Mouse (Mus musculus) liver (tissue): ENCODE measurements around the gene Prkag3.
A peak's percentile ranks its signal among the peaks of the same experiment; 100 is the strongest.

Source experiments
- DNase-seq: peaks from one replicate; pipeline ENCODE4 v3.0.0-alpha.2; 2020; ENCODE audit warnings: mixed read lengths

The Prkag3 gene

DNA sequence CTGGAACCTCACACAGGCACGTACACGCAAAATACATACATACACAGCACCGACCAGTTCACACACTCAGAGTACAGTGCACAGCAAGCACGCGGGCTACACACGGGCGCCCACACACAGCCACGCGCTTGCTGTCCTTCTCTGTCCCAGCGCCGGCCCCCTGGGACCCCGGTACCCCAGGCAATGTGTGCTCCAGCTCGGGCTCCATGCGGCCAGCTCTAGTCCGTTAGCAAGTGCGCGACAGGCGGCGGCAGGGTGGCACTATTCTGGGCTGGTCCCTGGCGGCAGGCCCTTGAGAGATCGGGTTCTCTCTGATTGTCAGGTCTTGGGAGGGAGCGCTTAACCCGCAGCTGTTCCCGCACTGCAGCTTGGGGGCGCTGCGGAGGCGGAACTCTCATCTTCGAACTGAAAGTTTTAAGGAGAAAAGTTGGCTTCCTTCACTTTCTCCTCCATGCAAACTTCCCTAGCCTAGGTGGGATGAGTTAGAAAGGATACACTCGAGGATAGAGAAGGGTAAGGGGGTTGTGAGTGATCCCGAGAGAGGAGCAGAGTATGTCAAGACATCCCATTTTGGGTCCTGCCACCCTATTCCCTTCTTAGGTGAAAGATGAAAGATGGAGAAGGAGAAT, at the start of gene Prkag3:
Gene Prkag3 (minus strand): TSS at position 579 of the 629 bp plus-strand sequence.
- DNase-seq: peak; percentile 52

DNA sequence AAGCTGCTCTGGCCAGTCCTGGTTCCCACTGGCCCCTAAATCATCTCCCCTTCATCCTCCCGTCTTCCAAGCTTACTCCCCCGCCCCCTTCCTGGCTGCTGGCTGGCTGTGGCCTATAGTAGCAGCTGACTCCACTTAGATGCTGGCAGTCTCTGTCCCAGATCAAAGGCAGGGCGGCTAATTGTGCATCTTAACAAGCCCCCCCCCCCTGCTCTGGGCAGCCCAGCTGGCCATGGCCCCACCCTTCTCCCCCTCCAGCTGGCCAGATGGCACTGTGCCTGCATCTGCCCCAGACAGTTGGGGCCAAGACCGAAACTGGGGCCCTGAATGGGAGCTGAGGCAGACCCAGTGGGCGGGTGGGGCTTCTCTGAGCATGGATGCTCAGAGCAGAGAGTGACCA, 48.4 kb upstream of the Prkag3 start:
- no peak for DNase-seq

DNA sequence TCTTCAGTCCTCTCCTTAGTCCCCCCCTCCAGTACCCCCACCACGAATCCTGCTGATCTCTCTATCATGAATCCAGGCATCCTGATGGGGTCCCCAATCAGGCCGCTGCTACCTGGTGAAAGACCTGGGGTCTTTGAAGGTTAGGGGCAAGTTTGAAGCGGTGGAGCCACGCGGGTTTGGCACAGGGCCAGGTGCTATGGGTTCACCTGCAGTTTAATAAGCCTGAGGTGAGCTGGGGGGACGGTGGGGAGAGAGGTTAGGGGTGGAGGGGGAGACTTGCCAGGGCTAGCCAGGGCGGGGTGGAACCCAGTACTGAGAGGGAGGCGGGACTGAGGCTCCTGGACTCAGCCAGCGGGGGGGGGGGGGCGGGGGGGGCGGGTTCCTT, 46.1 kb upstream of the Prkag3 start:
- no peak for DNase-seq

DNA sequence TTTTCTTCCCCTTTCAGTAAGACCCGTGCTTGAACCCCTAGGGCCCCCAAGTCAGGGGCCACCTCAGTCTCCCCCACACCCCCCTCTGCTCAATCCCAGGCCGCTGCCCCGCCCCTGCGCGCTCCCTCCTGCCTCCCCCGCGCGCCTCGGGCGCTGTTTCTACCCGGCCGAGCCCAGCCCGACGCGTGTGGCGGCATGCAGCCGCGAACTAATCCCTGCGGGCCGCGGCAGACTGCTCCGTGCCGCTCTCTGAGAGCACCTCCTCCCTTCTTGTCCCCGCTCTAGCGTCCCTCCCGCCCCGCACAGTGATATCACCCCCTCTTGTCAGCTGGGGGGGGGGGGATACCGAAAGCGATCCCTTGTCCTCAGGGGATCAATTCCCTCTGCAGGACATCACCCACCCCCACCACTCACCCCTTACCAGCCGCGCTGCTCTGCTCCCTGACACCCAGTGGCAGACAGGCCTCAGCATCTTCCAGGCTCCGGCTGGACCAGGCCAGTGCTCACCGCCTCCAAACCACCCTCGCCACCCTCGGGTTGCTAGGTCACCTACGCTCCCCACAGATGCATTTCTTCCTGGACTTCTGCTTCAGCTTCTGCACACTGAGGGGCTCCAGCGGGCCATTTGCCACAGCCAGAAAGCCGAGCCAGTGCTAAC, 45.6 kb upstream of the Prkag3 start:
- no peak for DNase-seq

DNA sequence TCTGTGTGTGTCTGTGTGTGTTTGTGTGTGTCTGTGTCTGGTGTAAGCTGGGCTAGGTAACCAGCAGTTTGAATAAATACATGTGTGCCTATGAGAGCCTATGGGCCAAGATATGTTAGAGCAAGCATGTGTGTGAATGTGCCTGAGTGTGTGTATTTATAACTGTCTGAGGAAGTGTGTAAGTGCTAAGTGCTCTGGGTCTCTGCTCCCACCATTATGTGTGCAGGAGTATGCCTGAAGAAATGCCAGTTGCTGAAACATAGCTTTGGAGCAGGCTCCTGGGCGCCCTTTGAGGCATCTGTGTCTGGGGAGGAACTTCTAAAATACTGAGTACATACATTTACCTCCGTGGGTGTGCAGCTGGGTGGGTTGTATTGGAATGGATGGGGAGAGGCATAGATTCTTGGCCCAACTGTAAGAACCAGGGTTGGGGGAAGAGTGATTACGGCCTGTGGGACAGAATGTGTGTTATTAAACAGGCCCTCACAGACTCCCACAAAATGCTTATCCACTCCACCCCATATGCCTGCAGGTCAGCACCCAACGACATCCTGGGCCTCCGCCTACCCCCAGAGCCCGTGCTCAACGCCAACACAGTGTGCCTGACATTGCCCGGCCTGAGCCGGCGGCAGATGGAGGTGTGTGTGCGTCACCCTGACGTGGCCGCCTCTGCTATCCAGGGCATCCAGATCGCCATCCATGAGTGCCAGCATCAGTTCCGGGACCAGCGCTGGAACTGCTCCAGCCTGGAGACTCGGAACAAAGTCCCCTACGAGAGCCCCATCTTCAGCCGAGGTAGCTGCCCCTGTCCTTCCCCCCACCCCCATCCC, 44.0 kb upstream of the Prkag3 start:
- DNase-seq: no peak

DNA sequence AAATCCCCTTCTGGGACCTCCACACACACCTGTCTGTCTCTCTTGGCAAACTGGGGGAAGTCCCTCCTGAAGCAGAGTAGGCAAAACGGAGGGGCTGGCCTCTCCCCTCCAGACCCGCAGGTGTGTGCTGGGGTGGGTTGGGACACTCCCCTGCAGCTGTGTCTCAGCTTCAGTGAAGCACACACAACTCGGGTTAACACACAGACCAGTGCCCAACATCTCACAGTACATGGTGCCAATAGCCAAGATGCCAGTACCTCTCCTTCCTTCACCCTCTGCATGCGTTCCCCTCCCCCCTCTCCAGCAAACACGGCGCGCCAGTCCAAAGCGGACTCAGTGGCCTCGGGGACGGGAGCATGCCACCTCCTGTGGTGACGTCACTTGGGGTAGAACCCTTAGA, 42.2 kb upstream of the Prkag3 start, which contains the start of gene Wnt10a:
Gene Wnt10a (plus strand): TSS at position 268 of the 400 bp plus-strand sequence.
- DNase-seq: no peak

DNA sequence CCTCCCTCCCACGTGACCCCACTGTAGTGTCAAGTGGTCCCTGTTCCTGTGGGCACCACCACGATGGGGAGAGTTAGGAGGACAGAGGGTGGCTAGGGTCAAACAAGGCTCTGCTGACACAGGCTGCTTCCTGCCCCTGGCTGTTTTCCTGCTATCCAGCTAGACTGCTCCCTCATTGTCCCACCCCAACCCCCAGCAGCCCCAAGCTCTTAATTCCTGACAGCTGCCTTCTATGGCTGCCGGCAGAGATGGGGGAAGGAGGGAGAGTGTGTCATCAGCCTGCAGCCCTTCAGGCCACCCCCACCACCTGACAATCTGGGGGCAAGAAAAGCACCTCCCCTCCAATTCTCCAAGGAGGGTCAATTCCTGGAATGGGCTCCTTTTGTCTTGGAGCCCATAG, 41.1 kb upstream of the Prkag3 start:
- no peak for DNase-seq

DNA sequence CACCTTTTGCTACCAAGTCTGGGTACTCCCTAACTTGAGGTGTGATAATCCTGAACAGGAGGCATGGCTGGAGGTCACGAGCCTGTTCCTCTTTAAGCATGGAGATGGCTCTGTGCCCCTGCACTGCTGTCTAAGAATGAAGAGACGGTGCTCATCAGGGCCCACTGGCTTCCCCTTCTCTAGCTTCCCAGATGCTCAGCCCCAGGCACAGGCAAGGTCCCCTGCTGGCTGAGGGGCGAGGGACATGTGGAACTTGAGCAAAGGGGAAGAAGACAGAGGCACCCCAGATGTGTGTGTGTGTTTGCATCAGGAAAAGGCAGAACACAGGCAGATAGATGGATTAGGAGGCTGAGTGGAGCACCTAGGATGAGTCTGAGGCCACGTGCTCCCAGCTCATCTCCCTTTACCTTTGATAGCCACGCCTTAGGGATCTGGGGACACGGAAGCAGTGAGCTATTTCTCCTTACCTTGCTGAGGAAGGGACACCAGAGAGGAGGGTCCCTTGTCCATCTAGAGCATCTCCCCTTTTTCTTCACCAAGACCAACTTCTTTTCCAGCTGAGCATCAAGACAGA, 39.7 kb upstream of the Prkag3 start:
- no peak for DNase-seq

DNA sequence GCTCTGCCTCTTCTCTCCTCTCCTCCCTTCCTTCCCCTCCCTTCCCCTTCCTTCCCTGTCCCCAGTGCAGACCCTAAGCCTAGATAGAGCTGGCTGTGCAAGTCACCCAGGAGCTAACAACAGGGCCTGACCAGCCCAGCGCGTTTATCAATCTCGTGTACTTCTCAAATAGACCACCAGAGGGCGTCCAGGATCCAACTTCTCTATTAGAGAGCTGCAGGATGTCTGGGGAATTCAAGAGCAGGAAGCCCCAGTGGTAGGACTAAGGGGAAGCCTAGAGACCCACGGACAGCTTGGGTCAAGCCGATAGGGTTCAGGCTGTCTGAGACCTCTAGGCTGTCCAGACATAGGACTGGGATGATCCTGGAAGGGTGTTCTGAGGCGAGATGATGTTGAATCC, 38.8 kb upstream of the Prkag3 start:
- peak; percentile 59 for DNase-seq

DNA sequence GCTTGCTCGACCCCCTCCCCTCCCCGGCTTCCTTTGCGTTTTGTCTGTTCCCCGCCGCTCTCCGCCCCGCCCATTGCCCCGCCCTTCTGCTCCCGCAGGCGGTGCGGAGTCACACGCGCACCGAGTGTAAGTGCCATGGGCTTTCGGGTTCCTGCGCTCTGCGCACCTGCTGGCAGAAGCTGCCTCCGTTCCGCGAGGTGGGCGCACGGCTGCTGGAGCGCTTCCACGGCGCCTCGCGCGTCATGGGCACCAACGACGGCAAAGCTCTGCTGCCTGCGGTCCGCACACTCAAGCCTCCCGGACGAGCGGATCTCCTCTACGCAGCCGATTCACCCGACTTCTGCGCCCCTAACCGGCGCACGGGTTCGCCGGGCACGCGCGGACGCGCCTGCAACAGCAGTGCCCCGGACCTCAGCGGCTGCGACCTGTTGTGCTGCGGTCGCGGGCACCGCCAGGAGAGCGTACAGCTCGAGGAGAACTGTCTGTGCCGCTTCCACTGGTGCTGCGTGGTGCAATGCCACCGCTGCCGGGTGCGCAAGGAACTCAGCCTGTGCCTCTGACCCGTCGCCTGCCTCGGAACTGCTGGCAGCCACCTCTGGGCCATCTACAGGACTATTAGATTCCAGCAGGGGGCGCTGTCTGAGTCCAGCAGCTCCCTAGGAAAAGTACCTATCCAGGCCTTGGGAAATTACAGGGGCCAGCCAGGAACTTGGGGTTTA, 35.2 kb upstream of the Prkag3 start:
- no peak for DNase-seq

DNA sequence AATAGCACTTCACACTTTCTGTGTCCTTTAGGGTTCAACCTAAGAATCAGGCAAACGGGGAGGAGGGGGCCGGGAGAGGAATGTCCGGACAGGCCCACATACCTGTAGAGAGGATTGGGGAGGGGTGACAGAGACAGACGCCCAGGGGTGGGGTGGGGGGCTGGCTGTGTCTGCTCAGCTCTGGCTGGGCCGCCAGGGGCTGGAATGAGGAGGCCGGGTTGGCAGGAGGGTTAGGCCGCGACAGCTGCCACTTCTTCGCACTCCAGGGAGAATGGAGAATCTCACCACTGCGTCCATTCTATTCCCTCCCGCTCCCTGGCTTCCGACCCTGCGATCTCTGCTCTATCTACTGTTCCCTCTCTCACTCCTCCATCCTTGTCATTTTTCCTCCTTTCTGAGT, 34.5 kb upstream of the Prkag3 start:
- DNase-seq: no peak

DNA sequence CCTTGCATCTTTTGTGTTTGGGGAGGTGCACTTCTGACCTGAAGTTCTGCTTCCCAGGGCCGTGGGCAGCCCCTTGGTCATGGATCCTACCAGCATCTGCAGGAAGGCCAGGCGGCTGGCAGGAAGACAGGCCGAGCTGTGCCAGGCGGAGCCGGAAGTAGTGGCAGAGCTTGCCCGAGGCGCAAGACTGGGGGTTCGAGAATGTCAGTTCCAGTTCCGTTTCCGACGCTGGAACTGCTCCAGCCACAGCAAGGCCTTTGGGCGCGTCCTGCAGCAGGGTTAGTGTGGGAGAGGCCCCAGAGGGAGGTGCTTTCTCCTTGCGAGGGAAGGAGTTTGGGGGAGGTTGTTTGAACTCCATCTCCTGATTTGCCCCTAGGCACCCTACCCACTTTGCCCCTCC, 33.0 kb upstream of the Prkag3 start:
- DNase-seq: no peak

DNA sequence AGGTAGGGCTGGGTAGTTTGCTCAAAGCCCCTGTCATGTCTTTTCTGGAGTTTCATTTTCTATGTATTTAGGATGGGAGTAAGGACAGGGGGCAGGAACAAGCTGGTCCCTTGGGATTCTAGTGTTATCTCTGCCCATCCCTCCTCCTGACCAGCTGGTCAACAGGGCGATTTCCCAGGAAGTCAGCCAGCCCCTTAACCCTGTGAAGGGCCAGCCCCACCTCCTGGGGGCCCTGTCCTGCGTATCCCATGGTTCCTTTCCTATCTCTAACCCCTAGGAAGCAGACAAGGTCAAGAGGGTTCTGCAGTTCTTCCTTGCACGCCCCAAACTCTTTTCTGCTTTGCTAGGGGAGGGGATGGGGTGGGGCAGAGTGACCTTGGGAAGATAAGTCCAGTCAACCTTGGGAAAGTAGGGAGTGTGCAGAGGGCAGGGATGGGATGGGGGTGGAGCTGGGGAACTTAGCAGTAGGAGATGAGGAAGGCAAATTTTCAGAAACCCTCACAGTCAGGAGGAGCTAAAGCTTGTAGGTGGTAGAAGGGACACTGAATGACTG, 30.0 kb upstream of the Prkag3 start:
- no peak for DNase-seq

DNA sequence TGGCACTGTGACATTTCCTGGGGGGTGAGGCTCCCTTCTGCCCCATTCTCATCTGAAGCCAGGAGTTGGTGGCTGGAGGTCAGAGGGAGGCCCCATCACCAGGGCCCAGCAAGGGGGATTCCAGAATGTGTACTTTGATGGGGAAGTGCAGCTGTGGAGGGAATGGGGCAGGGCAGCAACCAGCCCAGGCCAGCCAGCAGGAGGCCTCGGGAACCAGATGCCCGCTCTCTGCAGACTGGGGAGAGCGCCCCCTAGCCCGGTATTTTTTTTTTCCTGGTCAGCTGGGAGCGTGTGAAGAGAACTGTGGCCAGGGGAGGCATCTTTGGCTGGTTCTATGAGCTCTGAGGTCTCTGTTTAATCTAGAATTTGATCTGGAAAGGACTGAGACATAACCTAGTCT, 26.8 kb upstream of the Prkag3 start:
- DNase-seq: no peak

DNA sequence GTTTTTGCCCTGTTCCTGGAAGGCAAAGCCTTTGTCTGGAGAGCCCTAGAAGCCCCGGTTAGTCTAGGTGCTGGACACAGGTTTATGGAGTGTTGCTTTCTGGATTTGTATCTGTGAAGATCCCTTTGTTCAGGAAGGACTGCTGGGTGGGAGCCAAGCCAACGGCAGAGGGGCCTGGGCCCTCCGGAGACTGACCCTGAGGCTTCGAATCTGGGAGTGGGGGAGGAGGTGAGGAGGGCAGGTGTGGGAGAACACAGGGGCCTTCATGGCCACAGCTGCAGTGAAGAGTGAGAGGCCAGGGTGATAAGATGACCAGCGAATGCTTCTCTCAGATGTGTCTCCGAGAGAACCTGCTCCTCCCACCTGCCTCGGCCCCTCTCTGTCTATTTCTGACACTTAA, 25.0 kb upstream of the Prkag3 start:
- no peak for DNase-seq

DNA sequence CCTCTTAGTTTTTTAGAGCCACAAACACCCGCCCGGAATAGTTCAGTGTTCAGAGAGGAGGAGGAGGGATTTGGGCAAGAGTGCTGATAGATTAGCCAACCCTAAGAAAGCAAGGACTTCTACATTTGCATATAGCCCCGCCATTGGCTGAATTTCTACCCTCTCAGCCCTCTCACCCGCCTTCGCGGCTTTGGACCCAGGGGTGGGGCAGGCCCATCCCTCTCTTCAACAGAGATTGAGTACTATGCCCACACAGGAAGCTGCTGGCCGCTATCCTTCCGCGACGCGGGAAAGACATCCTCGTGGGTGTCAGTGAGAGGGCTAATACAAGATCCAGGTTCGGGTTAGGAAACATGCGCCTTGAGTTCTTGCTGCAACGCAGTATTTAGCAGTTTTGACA, 24.1 kb upstream of the Prkag3 start:
- peak; percentile 74 for DNase-seq

DNA sequence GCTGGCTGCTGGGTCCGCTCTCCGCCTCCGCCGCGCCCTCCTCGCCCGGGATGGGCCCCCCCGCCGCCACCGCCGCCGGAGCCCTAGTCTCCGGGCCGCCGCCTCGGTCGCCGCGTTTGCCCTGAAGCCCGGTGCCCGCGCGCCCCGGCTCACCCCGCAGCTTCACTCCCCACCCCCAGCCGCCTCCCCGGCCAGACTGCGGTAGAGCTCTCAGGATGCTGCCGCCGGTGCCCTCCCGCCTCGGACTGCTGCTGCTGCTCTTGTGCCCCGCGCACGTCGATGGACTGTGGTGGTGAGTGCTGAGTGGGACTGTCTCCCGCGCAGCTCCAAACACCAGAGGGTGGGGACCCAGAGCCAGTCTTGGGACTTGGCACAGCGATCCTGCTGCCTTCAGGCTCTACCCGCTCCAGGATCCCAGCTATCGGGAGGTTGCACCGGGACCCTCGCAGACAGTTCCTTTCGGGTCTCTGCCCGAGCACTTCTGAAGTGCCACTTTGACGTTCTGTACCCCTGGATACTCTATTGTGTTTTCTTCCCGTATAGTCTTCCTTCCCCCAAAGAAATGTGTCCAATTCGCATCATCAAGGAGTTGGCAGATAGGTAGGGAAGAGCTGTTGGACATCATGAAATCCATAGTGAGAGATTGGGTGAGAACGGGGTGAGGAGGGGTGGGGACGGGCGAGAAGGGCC, 23.1 kb upstream of the Prkag3 start:
- DNase-seq: no peak

DNA sequence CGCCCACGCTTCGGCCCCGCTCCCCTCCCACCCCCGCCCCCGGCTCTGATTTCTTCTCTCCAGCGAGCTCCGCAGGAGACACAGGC, 22.7 kb upstream of the Prkag3 start, which contains the start of gene Wnt6:
Gene Wnt6 (plus strand): TSS at position 48 of the 86 bp plus-strand sequence.
- no peak for DNase-seq

DNA sequence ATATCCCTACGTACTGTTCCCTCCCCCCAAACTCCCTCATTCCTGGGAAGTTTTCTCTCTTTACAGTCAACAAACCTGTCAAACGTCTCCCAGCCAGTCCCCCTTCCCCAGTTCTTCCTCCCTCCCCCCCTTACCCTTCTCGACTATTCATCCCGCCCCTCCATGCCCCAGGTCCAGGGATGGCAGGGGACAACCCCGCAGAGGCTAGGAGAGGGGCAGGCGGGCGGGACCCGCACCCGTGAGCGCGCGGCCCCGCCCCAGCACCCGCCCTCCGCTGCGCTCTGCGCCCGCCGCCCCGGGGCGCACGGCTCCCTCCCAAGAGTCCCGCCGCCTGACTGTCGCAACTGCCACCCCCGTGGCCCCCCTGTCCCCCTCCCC, 22.4 kb upstream of the Prkag3 start:
- DNase-seq: no peak

DNA sequence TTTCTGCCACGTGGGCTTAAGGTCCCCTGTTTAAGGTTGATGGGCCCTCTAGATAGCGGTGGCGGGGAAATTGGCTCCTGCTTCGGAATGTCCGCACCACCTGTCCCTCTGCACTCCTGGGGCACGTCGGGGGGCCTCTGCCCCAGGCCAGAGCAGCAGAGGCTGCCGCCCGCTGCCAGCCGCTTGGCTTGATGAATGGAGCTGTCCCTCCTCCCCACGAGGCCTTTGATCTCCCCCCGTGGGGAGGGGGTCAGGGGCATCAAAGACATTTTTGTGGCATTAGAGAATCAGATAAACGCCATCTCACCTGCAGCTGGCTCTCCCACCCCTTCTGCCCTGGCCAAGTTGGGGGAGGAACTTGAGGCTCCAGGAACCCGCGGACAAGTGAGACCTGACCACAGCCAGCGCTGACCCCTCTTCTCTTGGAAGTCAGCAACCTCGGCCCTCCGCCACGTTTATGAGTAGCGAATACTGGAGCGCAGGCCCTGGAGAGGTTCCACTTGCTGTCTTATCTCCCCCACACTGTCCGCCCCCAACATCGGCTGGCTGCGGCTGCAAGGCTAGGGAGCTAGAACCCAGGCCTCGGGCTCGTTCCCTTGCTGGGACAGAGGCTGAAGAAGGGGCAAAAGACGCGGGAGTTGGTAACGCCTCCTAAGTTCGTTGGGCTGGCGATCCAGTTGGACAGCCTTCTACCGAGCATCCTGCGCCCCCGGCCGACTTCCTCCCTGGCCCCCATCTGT, 21.9 kb upstream of the Prkag3 start:
- DNase-seq: no peak

DNA sequence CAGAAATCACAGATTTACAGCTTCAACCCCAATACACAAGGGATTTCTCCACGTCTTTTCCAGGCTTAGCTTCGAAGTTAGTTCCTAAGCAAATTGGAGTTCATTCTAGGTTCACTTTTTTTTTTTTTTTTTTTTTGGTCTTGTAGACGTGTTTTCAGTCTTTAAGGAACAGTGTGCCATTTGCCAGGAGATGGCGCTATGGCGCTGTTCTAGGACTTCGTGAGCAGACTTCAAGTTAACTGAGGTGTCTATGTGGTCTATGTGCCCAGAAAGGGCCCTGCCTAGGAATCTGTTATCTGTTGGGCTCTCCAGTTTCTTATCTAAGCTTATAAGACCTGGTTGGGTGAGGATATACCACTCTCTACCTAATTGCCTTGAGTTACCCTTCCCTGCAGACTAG, 14.1 kb upstream of the Prkag3 start:
- peak; percentile 67 for DNase-seq

DNA sequence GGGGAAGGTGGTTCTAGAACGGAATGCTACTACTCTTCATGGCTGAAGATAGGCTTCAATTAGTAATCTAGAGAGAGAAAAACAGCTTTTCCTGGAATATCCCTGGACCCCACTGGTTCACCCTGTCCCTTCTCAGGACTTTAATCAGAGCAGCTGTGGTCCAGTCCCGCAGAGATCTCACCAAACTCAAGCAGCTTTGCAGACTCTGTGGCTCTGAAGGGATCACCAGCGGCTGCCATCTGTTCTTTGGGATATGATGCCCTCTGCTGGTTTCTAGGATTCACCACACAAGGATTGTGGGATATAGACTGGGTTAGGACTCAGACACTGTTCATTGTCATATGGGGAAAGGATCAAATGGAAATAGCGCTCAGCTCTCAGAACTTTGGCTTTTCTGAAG, 10.8 kb upstream of the Prkag3 start:
- no peak for DNase-seq
